Mouse (Mus musculus) heart, postnatal 0 days (tissue): ENCODE results near the gene Maml2.

Source experiments
- CTCF ChIP-seq: IDR thresholded peaks from 2 replicates; pipeline ENCODE4 v1.5.1; 2016; ENCODE audit warnings: antibody characterized with exemption, control low read depth, low read depth
- EP300 ChIP-seq: IDR thresholded peaks from 2 replicates; pipeline ENCODE4 v1.6.1; 2016; ENCODE audit warnings: antibody characterized with exemption, low read depth

DNA sequence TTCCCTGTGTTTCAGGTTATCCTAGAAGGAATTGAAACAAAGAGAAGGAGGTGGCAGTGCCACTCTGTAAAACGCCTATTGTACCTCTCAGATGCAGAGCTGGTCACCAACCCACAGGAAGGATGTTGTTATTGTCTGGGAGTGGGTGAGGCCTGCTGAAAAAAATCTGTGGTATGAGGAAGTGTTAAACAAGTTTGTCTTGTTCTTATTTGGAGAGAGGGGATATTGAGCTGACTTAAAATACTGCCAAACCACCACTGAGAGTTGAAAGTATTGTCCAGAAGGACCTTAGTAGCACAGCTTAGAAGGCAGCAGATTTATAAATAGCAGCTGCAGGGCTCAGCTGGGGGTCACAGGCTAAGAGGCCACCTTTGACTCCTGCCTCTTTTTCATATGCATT, 25.9 kb downstream of the Maml2 start:
- TF ChIP-seq CTCF (no peak), EP300 (no peak)
